Mouse (Mus musculus) cerebellum, adult 8-10 months (tissue): ENCODE data around the gene Nrbf2.

Experiments used
- DNase-seq: peaks from one replicate; pipeline ENCODE4 v3.0.0; 2022

The Nrbf2 gene

GRCm38 (mm10) chr10:67285176-67285814 is at the start of gene Nrbf2:
TSS of gene Nrbf2 (minus strand) at chr10:67285305.
- peak; percentile 77 for DNase-seq

DNA sequence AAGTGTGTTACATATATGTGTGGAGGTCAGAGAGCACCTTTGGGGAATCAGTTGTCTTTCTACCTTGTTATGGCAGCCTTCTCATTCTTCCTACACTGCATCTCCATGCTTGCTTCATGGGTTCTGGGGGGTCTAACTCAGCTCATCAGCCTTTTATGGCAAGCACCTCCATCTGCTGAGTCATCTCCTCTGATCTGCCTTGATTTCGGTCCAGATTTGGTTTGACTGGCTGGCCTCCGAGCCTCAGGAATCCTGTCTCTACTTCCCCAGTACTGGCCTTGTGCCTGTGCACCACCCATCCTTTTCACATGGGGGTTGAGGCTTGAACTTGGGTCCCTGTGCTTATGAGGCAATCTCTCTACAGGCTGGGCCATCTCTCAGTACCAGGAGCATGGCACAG is 45.5 kb upstream of the Nrbf2 start:
- no peak for DNase-seq

GRCm38 (mm10) chr10:67329661-67330060 is 44.6 kb upstream of the Nrbf2 start:
- no peak for DNase-seq

DNA sequence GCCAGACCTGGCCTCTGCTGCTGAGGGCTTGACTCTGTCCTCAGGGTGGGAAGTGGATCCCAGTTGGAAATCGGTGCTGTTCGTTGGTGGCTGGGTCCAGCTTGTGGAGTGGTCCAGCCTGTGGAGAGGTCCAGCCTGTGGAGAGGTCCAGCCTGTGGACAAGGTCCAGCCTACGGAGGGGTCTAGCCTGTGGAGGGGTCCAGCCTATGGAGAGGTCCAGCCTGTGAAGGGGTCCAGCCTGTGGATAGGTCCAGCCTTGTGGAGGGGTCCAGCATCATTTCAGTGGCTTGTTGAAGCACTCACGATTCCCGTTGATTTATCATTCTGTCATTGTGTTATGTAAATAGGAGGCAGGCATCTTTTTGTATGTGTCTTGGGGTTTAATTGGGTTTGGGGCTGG is 43.1 kb upstream of the Nrbf2 start:
- DNase-seq: no peak

DNA sequence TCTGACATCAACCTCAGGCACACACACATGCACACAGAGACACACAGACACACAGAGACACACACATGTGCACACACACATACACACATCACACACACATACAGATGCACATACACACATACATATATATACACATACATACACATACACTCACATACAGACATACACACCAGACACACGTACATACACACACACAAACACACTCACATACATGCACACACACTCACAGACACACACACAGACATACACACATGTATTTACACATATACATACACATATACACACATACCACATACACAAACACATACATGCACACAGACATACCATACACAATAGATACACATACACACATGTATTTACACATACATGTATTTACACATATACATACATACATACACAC is 38.9 kb upstream of the Nrbf2 start:
- no peak for DNase-seq

GRCm38 (mm10) chr10:67321396-67321795 is 36.3 kb upstream of the Nrbf2 start:
- no peak for DNase-seq

DNA sequence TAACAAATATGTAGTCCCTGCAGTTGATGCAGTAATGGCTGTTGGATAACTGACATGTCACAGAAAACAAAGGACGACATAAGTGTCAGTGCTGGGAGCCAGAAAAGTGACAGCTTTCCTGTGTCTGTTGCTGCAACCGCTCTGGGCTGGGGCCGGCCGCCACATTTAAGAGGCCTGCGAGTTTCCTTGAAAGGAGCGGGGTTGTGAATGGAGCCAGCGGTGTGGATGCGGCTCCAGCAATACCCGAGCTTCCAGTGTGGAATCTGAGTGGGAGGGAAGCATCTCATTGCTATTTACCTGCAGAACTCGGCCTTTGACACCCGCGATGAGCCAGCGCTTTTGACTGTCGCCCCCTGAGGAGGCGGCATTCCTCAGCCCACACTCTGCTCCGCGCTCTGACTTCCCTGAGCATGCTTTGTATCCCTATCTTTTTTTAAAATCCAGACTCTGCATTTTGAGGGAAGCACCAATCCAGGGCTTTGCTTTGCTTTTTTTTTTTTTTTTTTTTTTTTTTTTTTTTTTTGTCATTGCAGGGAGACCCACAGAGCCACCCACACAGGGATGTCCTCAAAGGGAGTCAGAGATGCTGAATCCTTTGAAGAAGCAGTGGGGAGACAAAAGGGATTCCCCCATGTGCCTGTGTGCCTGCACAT is 35.2 kb upstream of the Nrbf2 start:
- DNase-seq: no peak

DNA sequence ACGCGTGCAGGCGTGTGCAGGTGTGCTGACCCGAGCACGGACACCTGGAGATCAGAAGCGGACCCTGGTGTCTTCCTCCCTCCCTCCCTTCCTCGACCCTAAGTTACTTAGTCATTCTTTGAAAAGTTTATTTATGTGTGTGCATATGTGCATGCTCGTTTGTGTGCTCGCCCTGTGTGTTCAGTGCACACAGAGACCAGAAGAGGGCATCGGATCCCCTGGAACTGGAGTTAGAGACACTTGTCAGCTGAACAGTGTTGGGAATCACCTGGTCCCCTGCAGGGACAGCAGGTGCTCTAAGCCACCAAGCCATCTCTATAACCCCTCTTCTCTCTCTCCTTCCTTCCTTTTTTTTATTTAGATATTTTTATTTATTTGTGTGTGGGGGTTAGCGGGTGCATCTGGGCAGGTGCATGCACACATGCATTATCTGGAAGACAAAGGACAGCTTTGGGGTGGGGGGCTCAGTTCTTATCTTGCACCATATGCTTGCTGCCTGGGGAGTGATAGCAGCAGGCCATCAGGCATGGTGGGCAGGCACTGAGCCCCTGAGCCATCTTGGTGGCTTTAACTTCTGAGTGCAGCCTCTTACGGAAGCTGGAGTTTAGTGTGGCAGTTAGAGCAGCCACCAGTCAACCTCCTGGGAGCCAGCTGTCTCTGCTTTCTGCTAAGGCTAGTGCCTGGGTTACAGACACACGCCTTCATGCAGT is 34.1 kb upstream of the Nrbf2 start:
- DNase-seq: no peak

- no peak for DNase-seq
These were observed 32.9 kb upstream of the Nrbf2 start for GRCm38 (mm10) chr10:67317931-67318460.

GRCm38 (mm10) chr10:67314811-67315435 is 29.8 kb upstream of the Nrbf2 start:
- DNase-seq: peak; percentile 28

DNA sequence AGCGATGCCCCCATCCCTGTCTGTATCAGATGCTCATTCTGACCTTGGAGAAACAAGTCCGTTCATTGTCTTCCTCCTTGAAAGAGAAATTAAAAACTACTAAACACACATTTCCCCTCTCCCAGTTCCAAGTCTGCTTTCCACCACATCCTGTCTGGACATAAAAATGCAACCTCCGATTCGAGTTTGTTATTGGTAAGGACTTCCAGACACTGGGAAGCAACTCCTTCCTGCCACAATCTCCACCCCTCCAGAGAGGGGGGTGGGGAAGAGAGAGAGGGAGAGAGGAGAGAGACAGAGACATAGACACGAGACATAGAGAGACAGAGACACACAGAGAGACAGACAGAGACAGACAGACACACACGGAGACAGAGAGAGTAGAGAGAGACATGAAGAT is 27.4 kb upstream of the Nrbf2 start:
- DNase-seq: no peak

DNA sequence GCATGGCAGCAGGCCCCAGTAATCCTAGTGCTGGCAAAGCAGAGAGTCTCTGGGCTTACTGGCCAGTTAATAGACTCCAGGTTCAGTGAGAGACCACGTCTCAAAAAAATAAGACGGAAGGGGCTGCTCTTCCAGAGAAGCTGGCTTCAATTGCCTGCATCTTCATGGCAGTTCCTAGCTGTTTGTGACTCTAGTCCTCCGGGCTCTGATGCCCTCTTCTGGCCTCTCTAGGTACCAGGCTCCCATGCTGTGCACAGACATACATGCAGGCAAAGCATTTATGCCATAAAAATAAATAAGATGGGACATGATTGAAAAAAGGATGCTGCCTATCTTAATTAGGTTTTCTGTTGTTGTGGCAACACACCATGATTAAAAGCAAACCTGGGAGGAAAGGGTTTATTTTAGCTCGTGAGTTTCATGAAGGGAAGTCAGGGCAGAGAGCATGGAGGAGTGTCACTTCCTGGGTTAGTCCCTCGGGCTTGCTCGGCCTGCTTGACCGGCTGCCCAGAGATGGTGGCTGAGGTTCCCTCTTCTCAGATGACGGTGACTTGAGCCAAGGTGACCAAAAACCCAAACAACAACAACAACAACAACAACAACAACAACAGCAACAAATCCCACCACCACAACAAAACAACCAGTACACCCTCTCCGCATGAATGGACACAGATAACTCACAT is 26.3 kb upstream of the Nrbf2 start:
- peak; percentile 23 for DNase-seq

GRCm38 (mm10) chr10:67309483-67310138 is 24.5 kb upstream of the Nrbf2 start:
- no peak for DNase-seq

DNA sequence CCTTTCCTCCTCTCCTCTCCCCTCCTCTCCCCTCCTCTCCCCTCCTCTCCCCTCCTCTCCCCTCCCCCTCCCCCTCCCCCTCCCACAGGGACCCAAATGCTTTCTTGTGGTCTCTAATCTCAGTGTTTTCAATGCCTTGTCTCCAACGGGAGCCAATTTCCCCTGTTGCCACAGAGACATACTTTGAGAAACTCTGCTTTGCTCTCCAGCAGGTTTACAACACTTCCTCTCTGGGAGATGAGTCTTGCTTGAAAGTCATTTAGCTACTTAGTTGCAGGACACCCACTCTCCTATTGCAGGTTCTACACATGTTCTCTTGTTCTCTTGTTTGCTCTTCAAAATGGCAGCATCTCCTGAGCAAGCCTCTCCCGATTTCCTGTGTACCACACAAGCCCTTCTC is 17.2 kb upstream of the Nrbf2 start:
- DNase-seq: no peak

- DNase-seq: no peak
These were observed 15.9 kb upstream of the Nrbf2 start for GRCm38 (mm10) chr10:67301046-67301445.

- no peak for DNase-seq
These were observed 14.2 kb upstream of the Nrbf2 start for GRCm38 (mm10) chr10:67299285-67299684.

- no peak for DNase-seq
These were observed 13.8 kb upstream of the Nrbf2 start for GRCm38 (mm10) chr10:67298856-67299255.

DNA sequence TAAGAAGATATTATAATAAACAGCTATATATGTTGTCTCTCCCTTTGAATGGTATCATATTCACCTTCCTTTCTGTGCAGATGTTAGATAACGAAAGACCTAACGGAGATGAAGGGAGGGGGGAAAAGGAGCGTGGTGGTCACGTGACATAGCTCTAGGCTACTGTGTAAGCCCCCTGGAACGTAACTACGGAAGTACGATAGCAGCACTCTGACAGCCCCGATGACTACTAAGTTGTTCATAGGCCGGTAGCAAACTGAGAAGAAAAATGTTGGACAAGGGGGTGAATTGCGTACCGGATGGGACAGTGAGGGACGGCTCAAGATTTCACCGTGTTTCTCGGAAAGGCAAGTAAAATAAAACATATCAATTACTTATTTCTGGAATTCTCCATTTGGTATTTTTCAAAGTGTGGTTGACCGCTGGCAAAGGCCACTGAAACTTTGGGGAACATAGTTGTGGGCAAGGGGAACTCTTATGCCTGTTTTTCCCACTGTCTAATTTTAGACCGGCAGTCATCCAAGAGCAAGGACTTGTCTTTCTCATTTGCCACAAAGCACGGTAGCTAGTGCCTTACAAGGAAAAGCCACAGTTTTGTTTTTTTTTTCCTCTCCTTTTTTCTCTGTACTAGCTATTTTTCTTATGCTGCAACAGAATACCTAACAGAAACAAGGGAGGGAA is 12.2 kb upstream of the Nrbf2 start:
- DNase-seq: no peak

DNA sequence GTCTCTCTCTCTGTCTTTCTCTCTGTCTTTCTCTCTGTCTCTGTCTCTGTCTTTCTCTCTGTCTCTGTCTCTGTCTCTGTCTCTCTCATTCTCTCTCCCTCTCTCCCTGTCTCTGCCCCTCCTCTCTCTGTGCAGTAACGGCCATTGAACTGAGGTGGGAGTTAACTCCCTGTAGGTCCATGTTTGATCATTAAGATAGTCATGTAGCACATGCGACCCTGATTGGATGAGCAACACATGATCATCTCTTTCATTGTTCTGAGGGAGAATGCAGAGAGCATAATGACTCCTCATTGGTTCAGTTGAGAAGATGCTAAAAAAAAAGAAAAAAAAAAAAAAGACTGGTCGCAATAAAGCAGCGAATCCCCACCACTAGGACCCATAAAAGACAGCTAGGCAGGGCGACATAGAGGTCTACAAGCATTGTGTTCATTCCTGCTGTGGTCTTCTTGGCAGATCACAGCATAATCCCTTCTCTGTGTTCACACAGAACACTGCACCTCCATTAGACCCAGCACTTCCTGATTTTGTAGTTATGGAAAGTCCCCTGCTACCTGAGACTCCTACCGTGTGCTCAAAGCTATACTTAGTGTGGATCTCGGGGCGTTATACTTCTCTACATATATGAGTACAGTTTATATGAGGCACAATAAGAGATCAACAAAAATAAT is 11.5 kb upstream of the Nrbf2 start:
- no peak for DNase-seq

DNA sequence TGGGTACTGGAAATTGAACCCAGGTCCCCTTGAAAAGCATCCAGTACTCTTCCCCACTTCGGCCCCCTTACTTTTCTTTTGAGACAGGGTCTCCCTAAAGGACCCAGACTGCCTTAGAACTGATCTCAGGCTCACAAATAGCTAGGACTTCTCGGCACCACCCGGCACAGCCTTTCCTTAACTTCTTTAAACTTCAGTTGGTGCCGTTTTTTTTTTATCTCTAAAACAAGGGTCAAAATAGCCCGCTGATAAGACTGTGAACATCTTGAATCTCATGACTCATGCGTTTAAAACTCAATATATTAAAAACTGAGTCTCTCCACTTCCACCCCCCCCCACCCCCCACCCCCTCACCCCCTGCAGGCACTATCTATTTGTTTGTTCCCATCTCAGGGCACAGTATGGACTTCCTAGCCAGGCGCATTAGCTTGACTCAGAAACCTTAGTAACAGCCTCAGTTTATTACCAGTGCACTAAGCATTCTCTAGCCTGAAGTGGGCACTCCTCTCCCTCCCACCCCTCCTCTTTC is 10.9 kb upstream of the Nrbf2 start:
- no peak for DNase-seq

DNA sequence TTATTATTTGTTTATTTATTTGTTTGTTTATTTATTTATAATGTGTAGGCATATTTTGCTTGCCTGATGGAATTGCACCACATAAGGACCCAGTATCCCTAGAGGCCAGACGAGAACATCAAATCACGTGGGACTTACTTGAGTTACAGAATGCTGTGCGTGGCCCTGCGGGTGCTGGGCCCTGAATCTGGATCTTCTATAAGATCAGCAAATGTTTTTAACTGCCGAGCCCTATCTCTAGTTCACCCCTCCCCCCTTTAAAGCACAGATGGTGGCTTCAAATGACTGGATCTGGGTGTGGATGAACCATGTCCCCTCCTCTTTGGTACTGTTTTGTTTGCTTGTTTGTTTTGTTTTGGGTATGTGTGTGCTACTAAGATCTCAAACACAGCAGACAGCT is 10.2 kb upstream of the Nrbf2 start:
- no peak for DNase-seq
